Mouse (Mus musculus) kidney, embryonic 16.5 days (tissue): Measurements from ENCODE around the gene Sptssb. TPM values are rescaled to one million over a fixed set of nuclear protein-coding genes. Genes with fewer than 3 reads are reported as not detected.

Experiments used
- ATAC-seq: fragments of 200-750 bp; cut with Nextera tagmentation; 2 replicates; pipeline ENCODE4 v1.8.0; 2017; ENCODE audit warnings: moderate TSS enrichment; ENCODE audit not compliant: low FRiP score, low TSS enrichment
- H3K27ac ChIP-seq: fragments of 300-500 bp; sonication (generic); 2 replicates; pipeline ENCODE4 v1.5.1; 2014; ENCODE audit warnings: low read length
- H3K27me3 ChIP-seq: fragments of 300-500 bp; sonication (generic); 2 replicates; pipeline ENCODE4 v1.6.1; 2014; ENCODE audit warnings: low read length, control low read depth, mixed read lengths; ENCODE audit not compliant: insufficient read depth
- H3K36me3 ChIP-seq: fragments of 300-500 bp; sonication (generic); 2 replicates; pipeline ENCODE4 v1.6.1; 2014; ENCODE audit warnings: low read length, control low read depth, mixed read lengths; ENCODE audit not compliant: insufficient read depth
- H3K4me1 ChIP-seq: fragments of 300-500 bp; sonication (generic); 2 replicates; pipeline ENCODE4 v1.6.1; 2014; ENCODE audit warnings: low read length, control low read depth, mixed read lengths; ENCODE audit not compliant: insufficient read depth
- H3K4me2 ChIP-seq: fragments of 300-500 bp; sonication (generic); replicated peaks from 2 replicates; pipeline ENCODE4 v1.6.1; 2014; ENCODE audit warnings: low read depth, low read length
- H3K4me3 ChIP-seq: fragments of 300-500 bp; sonication (generic); 2 replicates; pipeline ENCODE4 v1.5.1; 2014; ENCODE audit warnings: mild to moderate bottlenecking, low read length
- H3K9ac ChIP-seq: fragments of 300-500 bp; sonication (generic); replicated peaks from 2 replicates; pipeline ENCODE4 v1.6.1; 2014; ENCODE audit warnings: low read length
- H3K9me3 ChIP-seq: fragments of 300-500 bp; sonication (generic); 2 replicates; pipeline ENCODE4 v1.6.1; 2016; ENCODE audit warnings: low read length, control low read depth
- WGBS: fragments of 180-500 bp; shearing (Covaris S2); extraction: QIAGEN DNeasy Blood & Tissue Kit; methylation state at CpG from one replicate; pipeline ENCODE4 v1.1.7; 2014; 5-methylcytosine and 5-hydroxymethylcytosine counted together
- polyA plus RNA-seq: library from polyadenylated mRNA; unstranded; fragments of >200 nt; fragmentation: Nextera tagmentation; extraction: Ambion mirVana; gene quantifications from 2 replicates; pipeline ENCODE4 v1.2.1, GENCODE M21; 2015

Sptssb gene
- polyA plus RNA-seq, 1 experiment from 2014 or later, result 8.9 TPM

DNA sequence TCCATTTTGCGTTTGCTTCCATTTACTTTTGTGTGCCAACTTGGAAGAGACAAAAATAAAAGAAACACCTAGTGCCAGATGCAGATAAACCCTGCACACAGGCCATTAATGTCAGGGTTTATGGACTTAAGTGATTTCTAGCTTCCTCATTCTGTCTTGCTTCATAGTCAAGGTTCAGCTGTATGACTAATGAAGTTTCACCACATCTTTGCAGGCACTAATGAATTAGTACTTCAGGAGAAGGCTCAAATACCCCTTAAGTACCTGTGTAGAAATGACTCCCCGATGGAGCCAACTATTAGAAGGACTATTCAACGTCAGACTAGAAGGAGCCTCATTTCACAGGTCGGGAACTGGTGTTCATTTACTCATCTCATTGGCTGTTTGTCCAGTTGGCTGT lies 86.4 kb downstream of the Sptssb start:
- Histone ChIP-seq H3K4me2 (no peak overlapping the region), H3K27ac (no peak overlapping the region), H3K9me3 (no peaks in the 10 kb centered on the region), H3K9ac (no peak overlapping the region), H3K36me3 (no peaks in the 10 kb centered on the region), H3K4me1 (no peaks in the 10 kb centered on the region), H3K27me3 (no peaks in the 10 kb centered on the region), H3K4me3 (no peak overlapping the region)
- ATAC-seq, result no peak
- 68% methylated on average over 4 of the region's 4 CpGs for WGBS

Other genes starting within 250 kb of the Sptssb start
- 152 and 153 TPM in 2 replicates for gene Nmd3, start 138.0 kb downstream of the Sptssb start, polyA plus RNA-seq
- not detected in 2 replicates for gene Otol1, start 147.7 kb upstream of the Sptssb start, polyA plus RNA-seq